Mouse (Mus musculus) CH12.LX (cell line): ENCODE data around the gene Ptges3. TPM values are rescaled to one million over a fixed set of nuclear protein-coding genes. Genes with fewer than 3 reads are reported as not detected.
A peak's percentile ranks its signal among the peaks of the same experiment; 100 is the strongest.

ENCODE experiments used
- DNase-seq: peaks from one replicate; pipeline ENCODE4 v3.0.0-alpha.2; 2013; ENCODE audit errors: extremely low read depth
- H3K27ac ChIP-seq: 2 replicates; pipeline ENCODE4 v1.5.1; 2012; ENCODE audit warnings: low read depth, mild to moderate bottlenecking, control low read depth, moderate library complexity; ENCODE audit not compliant: insufficient read depth
- H3K27me3 ChIP-seq: replicated peaks from 2 replicates; pipeline ENCODE3; 2012; ENCODE audit warnings: inconsistent platforms
- H3K36me3 ChIP-seq, 2 experiments: replicated peaks in 1 of 2; 2 replicates each; pipeline versions ENCODE3 to v1.6.1; 2012; ENCODE audit warnings: inconsistent platforms in 1 of 2, low read length in 1 of 2, mild to moderate bottlenecking in 1 of 2, mixed read lengths in 1 of 2, moderate library complexity in 1 of 2; ENCODE audit not compliant: control insufficient read depth in 1 of 2, insufficient read depth in 1 of 2
- H3K4me1 ChIP-seq, 2 experiments: 2 replicates each; pipeline ENCODE4 v1.6.1; 2012; ENCODE audit warnings: inconsistent platforms in 1 of 2, moderate library complexity in 1 of 2; ENCODE audit not compliant: insufficient read depth in 2 of 2, control insufficient read depth in 1 of 2
- H3K4me2 ChIP-seq: 2 replicates; pipeline ENCODE4 v1.6.1; 2012; ENCODE audit warnings: low read depth, mild to moderate bottlenecking, control low read depth; ENCODE audit not compliant: poor library complexity, insufficient read depth, severe bottlenecking
- H3K4me3 ChIP-seq, 3 experiments: fragments of 150-350 bp in 1 of 3; sonication (generic) in 1 of 3; replicated peaks in 1 of 3; 2 replicates each; pipeline versions ENCODE3 to v1.5.1; 2011 to 2012; ENCODE audit warnings: low read depth in 2 of 3, low read length in 2 of 3, mild to moderate bottlenecking in 2 of 3, moderate library complexity in 2 of 3, control low read depth in 1 of 3, improper control_type of control experiment in 1 of 3, inconsistent platforms in 1 of 3, mixed read lengths in 1 of 3; ENCODE audit not compliant: poor library complexity in 1 of 3
- H3K79me2 ChIP-seq: replicated peaks from 2 replicates; pipeline ENCODE4 v1.6.1; 2012; ENCODE audit warnings: mild to moderate bottlenecking, moderate library complexity; ENCODE audit not compliant: control insufficient read depth, poor library complexity, insufficient read depth, severe bottlenecking; ENCODE audit errors: extremely low read depth
- H3K9ac ChIP-seq: 2 replicates; pipeline ENCODE4 v1.6.1; 2012; ENCODE audit warnings: low read depth, mild to moderate bottlenecking, control low read depth, moderate library complexity; ENCODE audit not compliant: insufficient read depth
- H3K9me3 ChIP-seq: replicated peaks from 2 replicates; pipeline ENCODE3; 2012; ENCODE audit warnings: low read length, inconsistent platforms, mixed read lengths
- BHLHE40 ChIP-seq: IDR thresholded peaks from 2 replicates; pipeline ENCODE4 v1.6.1; 2011; ENCODE audit warnings: mild to moderate bottlenecking, low read depth, low read length, improper control_type of control experiment
- CHD2 ChIP-seq: IDR thresholded peaks from 2 replicates; pipeline ENCODE4 v1.6.1; 2011; ENCODE audit warnings: low read length, improper control_type of control experiment
- CTCF ChIP-seq, 2 experiments: IDR thresholded peaks in 1 of 2; conservative IDR thresholded peaks in 1 of 2; 2 replicates each; pipeline ENCODE4 v1.5.1; 2011 to 2012; ENCODE audit warnings: low read depth in 2 of 2, low read length in 2 of 2, improper control_type of control experiment in 1 of 2, inconsistent platforms in 1 of 2, mild to moderate bottlenecking in 1 of 2, moderate library complexity in 1 of 2
- ELF1 ChIP-seq: IDR thresholded peaks from 2 replicates; pipeline ENCODE4 v1.6.1; 2014; ENCODE audit warnings: low read depth, mild to moderate bottlenecking, inconsistent platforms, low read length, improper control_type of control experiment
- HCFC1 ChIP-seq: IDR thresholded peaks from 2 replicates; pipeline ENCODE4 v1.6.1; 2012; ENCODE audit warnings: low read depth, mild to moderate bottlenecking, inconsistent platforms, low read length, improper control_type of control experiment
- IRF4 ChIP-seq: IDR thresholded peaks from 2 replicates; pipeline ENCODE4 v1.6.1; 2014; ENCODE audit warnings: low read depth, mild to moderate bottlenecking, inconsistent platforms, low read length, improper control_type of control experiment
- JUND ChIP-seq: conservative IDR thresholded peaks from 2 replicates; pipeline ENCODE4 v1.6.1; 2011; ENCODE audit warnings: low read depth, low read length, improper control_type of control experiment
- KAT2A ChIP-seq: IDR thresholded peaks from 2 replicates; pipeline ENCODE4 v1.6.1; 2012; ENCODE audit warnings: low read length, improper control_type of control experiment, inconsistent platforms; ENCODE audit not compliant: insufficient replicate concordance
- MAX ChIP-seq: IDR thresholded peaks from 2 replicates; pipeline ENCODE4 v1.6.1; 2011; ENCODE audit warnings: low read length, improper control_type of control experiment
- MEF2A ChIP-seq: IDR thresholded peaks from 2 replicates; pipeline ENCODE4 v1.6.1; 2014; ENCODE audit warnings: low read depth, mild to moderate bottlenecking, inconsistent platforms, low read length, improper control_type of control experiment, borderline replicate concordance
- MXI1 ChIP-seq: IDR thresholded peaks from 2 replicates; pipeline ENCODE4 v1.6.1; 2011; ENCODE audit warnings: mild to moderate bottlenecking, low read depth, low read length, improper control_type of control experiment
- NELFE ChIP-seq: IDR thresholded peaks from 2 replicates; pipeline ENCODE4 v1.6.1; 2011; ENCODE audit warnings: low read depth, low read length, improper control_type of control experiment
- PAX5 ChIP-seq: IDR thresholded peaks from 2 replicates; pipeline ENCODE4 v1.6.1; 2012; ENCODE audit warnings: low read length, inconsistent platforms, mixed read lengths
- POLR2A ChIP-seq: IDR thresholded peaks from 2 replicates; pipeline ENCODE4 v1.6.1; 2011; ENCODE audit warnings: low read depth, mild to moderate bottlenecking, improper control_type of control experiment, low read length
- POLR2AphosphoS2 ChIP-seq: IDR thresholded peaks from 2 replicates; pipeline ENCODE4 v1.6.1; 2011; ENCODE audit warnings: low read depth, low read length, improper control_type of control experiment
- SIN3A ChIP-seq: IDR thresholded peaks from 2 replicates; pipeline ENCODE4 v1.6.1; 2012; ENCODE audit warnings: low read length, improper control_type of control experiment, inconsistent platforms
- SMC3 ChIP-seq: IDR thresholded peaks from 2 replicates; pipeline ENCODE4 v1.6.1; 2011; ENCODE audit warnings: low read depth, low read length, improper control_type of control experiment
- TBP ChIP-seq: conservative IDR thresholded peaks from 2 replicates; pipeline ENCODE4 v1.6.1; 2011; ENCODE audit warnings: low read depth, low read length, improper control_type of control experiment
- dilution Hi-C: fragments of 300-500 bp; cut with MboI; formaldehyde crosslinking; loops from 2 replicates; pipeline ENCODE4 v1.14.3; 2020; ENCODE audit warnings: low sequenced_read_pairs; ENCODE audit not compliant: extremely low pct_unique_long_range_greater_than_20kb, extremely low pct_ligation_motif_present
- in situ Hi-C: fragments of 300-500 bp; cut with MboI; formaldehyde crosslinking; loops from 3 replicates; pipeline ENCODE4 v1.14.3; 2019; ENCODE audit warnings: low sequenced_read_pairs, low pct_ligation_motif_present, low pct_unique_long_range_greater_than_20kb, mixed read lengths
- polyA plus RNA-seq: library from polyadenylated mRNA; unstranded; fragments of >175 nt; gene quantifications from 2 replicates; pipeline ENCODE4 v1.2.1, GENCODE M21; 2012; ENCODE audit warnings: low read depth; ENCODE audit not compliant: insufficient read length
- total RNA-seq, 2 experiments: library from RNA; depleted of rRNA; stranded (reverse); fragments of 300-350 nt in 1 of 2; fragments of >200 nt in 1 of 2; gene quantifications; 2 replicates each; pipeline ENCODE4 v1.2.3; 2012 to 2014

The Ptges3 gene
- total and polyA plus RNA-seq, 3 experiments: 124 to 274 (median 196) TPM

GRCm38 (mm10) chr10:128083688-128084087 lies 24.9 kb downstream of the Ptges3 start:
- Histone ChIP-seq H3K4me3 (peak overlapping the region; percentile 94 to 98 (median 97)), H3K27ac (peak overlapping the region; percentile 58; the same call in 1 of the 2 replicates), H3K4me2 (peak overlapping the region; percentile 27; the same call in 1 of the 2 replicates), H3K9me3 (no peaks in the 10 kb centered on the region), H3K4me1 (peaks cover 3 to 40% of the 10 kb centered on the region in 2 experiments; a peak in 3 of 4 replicates), H3K36me3 (peaks cover 32 to 45% of the 10 kb centered on the region in 2 experiments), H3K27me3 (no peaks in the 10 kb centered on the region), H3K79me2 (peaks cover 35% of the 10 kb centered on the region), H3K9ac (peak overlapping the region; percentile 98)
- TF ChIP-seq MXI1: peak; percentile 15; the same call in 1 of the 2 replicates
- TF ChIP-seq CHD2: no peak
- no peak for TF ChIP-seq ELF1
- peak; percentile 23; the same call in 1 of the 2 replicates for TF ChIP-seq SIN3A
- TF ChIP-seq POLR2AphosphoS2: no peak
- TF ChIP-seq NELFE: no peak
- in situ Hi-C loops (no loop called here), dilution Hi-C loops (no loop called here)
- DNase-seq: no peak

GRCm38 (mm10) chr10:128084160-128084559 lies 25.4 kb downstream of the Ptges3 start:
- DNase-seq: no peak
- no peak overlapping the region for H3K27ac ChIP-seq
- dilution Hi-C loops: no loop called here
- in situ Hi-C loops: no loop called here
- H3K9ac ChIP-seq: peak overlapping the region; percentile 98
- peaks cover 37 to 49% of the 10 kb centered on the region in 2 experiments for H3K36me3 ChIP-seq
- peak overlapping the region; percentile 94 to 98 (median 97) for H3K4me3 ChIP-seq
- H3K4me1 ChIP-seq: peaks cover 3 to 44% of the 10 kb centered on the region in 2 experiments; a peak in 3 of 4 replicates
- H3K27me3 ChIP-seq: no peaks in the 10 kb centered on the region
- H3K4me2 ChIP-seq: peak overlapping the region; percentile 27; the same call in 1 of the 2 replicates
- TF ChIP-seq POLR2A (no peak), IRF4 (no peak), CTCF (conservative IDR thresholded peaks at IDR 0.05 in 1 of 2, IDR thresholded peaks at IDR 0.05 in 1 of 2; ENCODE audit: low read depth in 2 of 2, low read length in 2 of 2) (no peak), MAX (no peak), JUND (no peak), PAX5 (no peak), CHD2 (no peak), SMC3 (no peak), POLR2AphosphoS2 (no peak), HCFC1 (no peak), BHLHE40 (no peak), TBP (no peak), MEF2A (no peak), KAT2A (no peak)
- H3K79me2 ChIP-seq: peaks cover 35% of the 10 kb centered on the region
- H3K9me3 ChIP-seq: no peaks in the 10 kb centered on the region
